Mouse (Mus musculus) central nervous system, embryonic 11.5 days (tissue): Measurements from ENCODE around the gene Ntn3. TPM values are rescaled to one million over a fixed set of nuclear protein-coding genes. Genes with fewer than 3 reads are reported as not detected.

ENCODE experiments used
- polyA plus RNA-seq: library from polyadenylated mRNA; depleted of rRNA; stranded (reverse); fragments of >200 nt; gene quantifications from 2 replicates; pipeline ENCODE4 v1.2.3, GENCODE M21; 2012; rRNA removed

Gene Ntn3
- polyA plus RNA-seq, result 8.9 and 15.4 TPM in 2 replicates

DNA sequence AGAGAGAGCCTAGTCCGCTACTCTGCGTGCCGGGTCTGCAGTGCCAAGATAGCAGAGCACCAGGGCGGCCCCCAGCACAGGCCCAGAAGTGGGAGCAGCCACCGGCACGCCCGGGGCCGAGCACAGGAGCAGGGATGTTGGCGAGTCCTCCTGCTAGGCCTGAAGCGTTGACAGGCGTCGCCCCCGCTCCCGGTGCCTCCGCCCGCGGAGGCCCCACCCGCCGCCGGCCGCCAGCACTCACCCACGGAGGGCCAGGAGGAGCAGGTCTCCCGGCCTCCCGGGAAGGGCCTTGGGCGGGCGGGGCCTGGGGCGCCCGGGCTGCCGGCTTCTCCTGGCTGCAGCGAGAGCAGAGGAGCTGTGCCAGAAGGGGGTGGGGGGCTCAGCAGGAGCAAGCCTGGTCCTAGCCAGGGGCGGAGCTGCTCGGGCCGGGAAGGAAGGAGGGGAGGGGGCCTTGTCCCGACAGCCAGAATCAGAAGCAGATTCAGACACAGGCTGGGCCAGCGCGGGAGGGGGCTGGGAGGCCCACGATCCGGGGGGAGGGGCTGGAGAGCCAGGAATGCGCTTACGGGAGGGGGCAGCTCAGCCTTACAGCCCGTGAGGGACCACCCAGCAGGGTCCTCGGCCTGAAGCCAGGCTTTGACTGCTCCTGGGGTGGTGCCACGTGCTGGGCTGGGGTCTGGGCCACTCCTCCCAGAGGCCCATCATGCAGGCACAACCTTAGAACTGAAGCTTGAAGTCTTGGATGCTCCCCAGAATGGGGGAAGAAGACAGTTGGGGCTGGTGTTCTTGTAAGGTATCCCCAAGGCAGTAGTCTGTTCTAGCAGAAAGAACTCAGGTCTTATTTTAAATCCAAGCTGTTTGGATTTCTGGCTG, at the start of gene Ntn3:
Ntn3 (minus strand) TSS at position 489 of the 873 bp plus-strand sequence.

DNA sequence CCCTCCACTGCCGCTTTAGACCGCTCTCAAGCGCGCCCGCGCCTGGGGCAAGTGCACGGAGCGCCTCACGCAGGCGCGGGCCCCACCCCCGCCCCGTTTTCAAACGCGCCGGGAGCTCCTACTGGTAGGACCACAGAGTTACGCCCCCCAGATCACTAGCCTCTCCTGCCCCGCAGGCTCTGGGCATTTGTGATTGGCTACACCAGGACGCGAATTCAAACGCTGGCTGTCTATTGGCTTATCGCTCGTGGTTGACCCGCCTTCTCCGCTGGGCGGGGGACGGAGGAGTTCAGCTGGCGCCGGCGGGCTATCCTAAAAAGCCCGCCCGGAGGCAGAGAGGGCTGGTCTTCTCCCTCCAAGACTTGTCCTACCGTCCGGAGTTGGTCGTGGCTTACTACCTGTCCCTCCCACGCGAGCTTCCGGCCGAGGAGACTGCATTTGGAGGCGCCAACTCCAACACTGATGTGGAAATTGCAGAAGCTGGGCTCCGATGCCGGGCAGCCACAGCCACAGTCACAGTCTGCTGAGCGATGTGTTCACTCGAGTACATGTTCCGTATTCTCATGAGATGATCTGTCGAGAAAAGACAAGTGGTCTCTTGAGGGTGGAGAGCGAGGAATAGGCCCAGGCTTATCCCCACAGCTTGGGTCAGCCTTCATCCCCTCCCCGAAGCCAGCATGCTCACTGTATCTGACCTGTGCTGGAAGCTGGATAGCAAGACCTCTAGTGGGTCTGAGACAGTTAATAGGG, 42.2 kb upstream of the Ntn3 start, which contains the start of gene Ccnf:
Ccnf (minus strand) TSS at position 165 of the 750 bp plus-strand sequence.

GRCm38 (mm10) chr17:24220435-24221411, 11.4 kb upstream of the Ntn3 start, which contains the start of gene Tedc2:
Gene Tedc2 (minus strand): TSS chr17:24220851.

GRCm38 (mm10) chr17:24205284-24205888, 3.9 kb downstream of the Ntn3 start, which contains the start of gene Tbc1d24:
Gene Tbc1d24 (minus strand): TSS chr17:24205562.

GRCm38 (mm10) chr17:24169317-24170065, 39.8 kb downstream of the Ntn3 start, which contains the start of gene Atp6v0c:
Gene Atp6v0c (minus strand): TSS chr17:24169702.

DNA sequence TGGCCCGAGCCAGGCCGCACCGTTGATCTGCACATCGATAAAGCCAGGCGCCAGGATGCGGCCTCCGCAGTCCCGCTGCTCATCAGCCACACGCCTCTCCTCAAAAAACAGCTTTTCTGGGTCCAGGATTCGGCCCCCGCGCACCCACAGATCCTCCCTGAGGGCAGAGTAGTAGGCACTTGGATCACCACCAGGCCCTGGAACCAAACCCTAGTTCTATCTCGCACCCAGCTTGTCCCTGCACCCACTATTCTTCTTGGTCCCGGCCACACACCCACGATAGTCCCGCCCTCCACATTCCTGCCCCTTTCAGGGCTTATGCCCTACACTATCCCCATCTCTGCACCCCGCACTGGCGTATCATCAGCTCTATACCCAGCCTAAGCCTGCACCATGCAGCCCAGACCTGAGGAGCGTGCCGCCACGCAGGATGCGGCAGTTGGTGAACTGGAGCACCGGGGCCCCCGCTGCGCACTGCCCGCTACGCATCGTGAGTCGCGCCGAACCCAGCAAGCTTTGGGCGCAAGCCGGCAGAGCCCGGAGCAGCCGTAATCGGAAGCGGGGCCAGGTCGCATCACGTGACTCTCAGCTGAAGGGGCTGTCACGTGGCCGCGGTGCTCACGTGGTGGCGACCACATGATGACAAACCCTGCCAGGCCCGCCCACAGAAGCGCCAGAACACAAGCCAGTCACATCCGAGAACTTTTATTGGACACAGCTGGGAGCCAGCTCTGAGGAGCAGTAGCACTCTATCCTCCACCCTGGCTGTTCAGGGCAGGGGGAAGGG, 46.0 kb downstream of the Ntn3 start, which contains the start of gene Amdhd2:
Amdhd2 (minus strand) TSS at position 591 of the 787 bp plus-strand sequence.

Other genes starting within 250 kb of the Ntn3 start
- 0.05 TPM in 1 of 2 replicates, not detected in the other for gene Prss30, start 229.0 kb downstream of the Ntn3 start, polyA plus RNA-seq
- gene Prss22, start 211.4 kb downstream of the Ntn3 start, polyA plus RNA-seq, result 0.22 and 0.35 TPM in 2 replicates
- gene Prss27, start 171.4 kb downstream of the Ntn3 start, polyA plus RNA-seq, result 0.15 TPM in 1 of 2 replicates, not detected in the other
- 46.7 and 67.8 TPM in 2 replicates for gene Kctd5, start 136.0 kb downstream of the Ntn3 start, polyA plus RNA-seq
- 16.1 and 22.5 TPM in 2 replicates for gene Pdpk1, start 58.6 kb downstream of the Ntn3 start, polyA plus RNA-seq
- gene Amdhd2, start 45.8 kb downstream of the Ntn3 start, polyA plus RNA-seq, result 32.4 and 42.6 TPM in 2 replicates
- 302 and 437 TPM in 2 replicates for gene Atp6v0c, start 39.8 kb downstream of the Ntn3 start, polyA plus RNA-seq
- gene Tbc1d24, start 4.0 kb downstream of the Ntn3 start, polyA plus RNA-seq, result 20.8 and 26.1 TPM in 2 replicates
- gene Tedc2, start 11.3 kb upstream of the Ntn3 start, polyA plus RNA-seq, result 35.9 and 38.6 TPM in 2 replicates
- 57.5 and 58.4 TPM in 2 replicates for gene Ccnf, start 42.0 kb upstream of the Ntn3 start, polyA plus RNA-seq
- gene Abca17, start 141.5 kb upstream of the Ntn3 start, polyA plus RNA-seq, result 0.02 and 0.25 TPM in 2 replicates
- 12.7 and 15.1 TPM in 2 replicates for gene Abca3, start 142.4 kb upstream of the Ntn3 start, polyA plus RNA-seq
- 387 and 433 TPM in 2 replicates for gene Rnps1, start 205.0 kb upstream of the Ntn3 start, polyA plus RNA-seq
- gene Eci1, start 217.1 kb upstream of the Ntn3 start, polyA plus RNA-seq, result 51.7 and 52.0 TPM in 2 replicates
- 11.3 and 13.6 TPM in 2 replicates for gene Dnase1l2, start 233.6 kb upstream of the Ntn3 start, polyA plus RNA-seq